Mouse (Mus musculus): Measurements from ENCODE around the gene Olfr1261. TPM values are rescaled to one million over a fixed set of nuclear protein-coding genes. Genes with fewer than 3 reads are reported as not detected.

The Olfr1261 gene
- not detected for polyA plus RNA-seq (2014; fragmentation: Illumina TruSeq; extraction: RNeasy Lipid Tissue Mini Kit (QIAGEN cat#74804); ENCODE audit: low replicate concordance)

DNA sequence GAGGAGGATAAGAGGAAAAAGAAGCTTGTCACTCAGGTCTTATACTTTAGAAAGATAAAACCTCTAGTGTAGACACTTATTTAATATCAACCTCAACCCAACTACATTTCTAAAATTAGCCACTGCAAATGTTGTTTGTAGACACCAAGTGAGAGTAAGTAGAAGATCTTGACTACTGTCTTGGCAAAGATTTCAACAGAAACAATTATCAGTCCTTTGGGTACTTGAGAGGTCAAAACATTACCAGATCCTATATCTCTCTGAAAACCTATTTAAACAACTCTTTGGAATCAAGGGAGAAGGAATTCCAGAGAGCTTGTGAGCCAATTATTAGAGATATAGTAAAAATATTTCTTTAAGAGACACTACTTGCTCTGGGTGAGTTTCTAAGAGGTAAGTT lies at the start of gene Olfr1261:
TSS of gene Olfr1261 (plus strand) at position 301 of the 400 bp plus-strand sequence.

DNA sequence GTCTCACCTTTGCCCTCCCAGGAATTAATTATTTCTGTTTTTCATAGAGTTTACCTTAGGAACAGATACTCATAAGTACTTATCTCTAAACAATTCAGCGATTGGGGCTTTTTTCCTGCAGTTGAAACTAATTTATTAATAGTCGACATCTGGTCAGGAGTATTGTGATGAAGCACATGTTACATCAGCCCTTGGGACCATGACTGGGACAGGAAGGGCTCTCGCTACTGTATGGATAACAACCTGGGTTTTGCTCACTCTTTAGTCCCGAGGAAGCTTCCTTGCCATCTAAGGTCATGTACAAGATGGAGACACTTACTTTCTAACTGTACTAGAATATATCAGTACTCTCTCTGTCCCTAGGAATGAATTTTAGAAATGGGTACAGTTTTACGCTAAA lies 42.5 kb upstream of the Olfr1261 start, which contains the start of gene Olfr1259:
TSS of gene Olfr1259 (minus strand) at position 101 of the 400 bp plus-strand sequence.

DNA sequence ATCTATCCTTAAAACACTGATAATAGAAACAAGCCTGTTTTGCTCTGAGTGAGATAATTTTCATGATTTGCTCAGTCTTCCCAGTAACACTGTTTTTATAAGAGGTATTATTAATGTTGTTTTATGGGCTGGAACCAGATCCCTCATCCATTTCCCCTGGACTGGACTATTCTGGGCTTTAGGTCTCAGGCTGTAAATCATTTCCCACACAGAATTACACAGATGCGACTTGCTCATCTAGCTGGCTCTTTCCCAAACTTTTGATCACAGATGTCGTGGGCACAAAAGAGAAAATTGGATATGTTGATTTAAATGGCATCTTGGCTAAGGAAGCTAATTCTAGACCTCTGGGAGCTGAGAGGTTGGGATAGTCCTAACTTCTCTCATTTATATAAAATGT lies 16.8 kb upstream of the Olfr1261 start, which contains the start of gene Olfr1260:
TSS of gene Olfr1260 (plus strand) at position 157 of the 400 bp plus-strand sequence.

GRCm38 (mm10) chr2:89999845-90000244 lies 8.8 kb downstream of the Olfr1261 start, which contains the start of gene Olfr1262:
TSS of gene Olfr1262 (plus strand) at chr2:90000145.

DNA sequence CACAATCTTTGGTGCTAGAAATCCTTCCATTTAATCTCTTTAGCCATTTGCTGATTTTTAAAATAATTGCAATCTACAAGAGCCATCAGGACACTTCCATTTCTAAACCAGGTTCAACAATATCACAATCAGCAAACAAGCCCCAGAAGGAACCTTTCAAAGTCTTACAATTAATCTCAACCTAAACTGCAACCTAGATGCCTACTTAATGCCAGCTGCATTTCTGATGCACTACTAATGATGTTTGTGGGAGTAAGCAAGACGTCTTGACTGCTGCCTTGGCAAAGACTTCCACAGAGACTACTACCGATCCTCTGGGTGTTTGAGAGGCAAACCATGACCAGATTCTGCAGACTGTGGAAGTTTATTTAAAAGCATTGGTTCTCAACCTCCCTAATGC lies 20.8 kb downstream of the Olfr1261 start, which contains the start of gene Olfr1263:
TSS of gene Olfr1263 (plus strand) at position 301 of the 400 bp plus-strand sequence.

DNA sequence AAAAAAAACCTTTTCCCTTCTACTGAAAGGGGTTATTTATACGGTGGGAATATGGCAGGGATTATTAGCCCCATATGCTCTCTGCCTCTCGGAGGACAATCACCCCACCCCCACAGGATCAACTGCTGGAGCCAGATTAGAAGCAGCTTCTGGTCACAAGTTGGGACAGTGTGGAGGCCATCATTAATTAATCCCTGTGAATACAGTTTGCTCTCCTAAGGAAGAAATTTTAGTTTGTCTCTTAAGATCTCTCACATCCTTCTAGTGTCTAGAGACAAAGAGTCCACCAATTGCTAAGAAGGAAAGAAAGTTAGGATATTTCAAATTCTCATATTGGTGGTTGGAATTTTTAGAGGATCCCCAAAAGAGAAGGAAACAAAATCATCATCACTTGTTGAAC lies 34.5 kb downstream of the Olfr1261 start, which contains the start of gene Olfr1264:
TSS of gene Olfr1264 (minus strand) at position 101 of the 400 bp plus-strand sequence.

DNA sequence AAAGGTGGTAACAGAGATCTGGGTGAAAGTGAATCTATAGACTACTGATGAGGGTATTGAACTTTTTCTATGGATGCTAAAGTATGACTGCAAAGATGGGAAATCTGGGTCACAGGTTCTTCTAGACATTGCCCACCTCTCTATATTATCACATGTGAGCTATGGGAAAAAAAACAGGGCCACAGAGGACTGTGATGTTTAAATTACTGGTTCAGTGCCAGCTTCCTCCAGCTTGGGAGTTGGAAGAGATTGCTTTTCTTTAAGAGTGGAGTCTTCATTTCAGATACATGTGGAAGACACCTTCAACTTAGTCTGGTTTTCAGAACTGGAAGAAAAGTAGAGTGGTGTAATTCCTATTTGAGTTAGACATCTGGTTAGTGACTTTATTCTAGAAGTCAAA lies 44.0 kb downstream of the Olfr1261 start, which contains the start of gene Olfr1265:
TSS of gene Olfr1265 (plus strand) at position 301 of the 400 bp plus-strand sequence.

Other genes with a start within 250 kb of the Olfr1261 start
- not detected for gene Olfr1253, start 234.1 kb upstream of the Olfr1261 start, polyA plus RNA-seq (2014; fragmentation: Illumina TruSeq; extraction: RNeasy Lipid Tissue Mini Kit (QIAGEN cat#74804); ENCODE audit: low replicate concordance)
- gene Olfr1254, start 197.6 kb upstream of the Olfr1261 start, polyA plus RNA-seq (2014; fragmentation: Illumina TruSeq; extraction: RNeasy Lipid Tissue Mini Kit (QIAGEN cat#74804); ENCODE audit: low replicate concordance) = not detected
- gene Olfr1255, start 179.2 kb upstream of the Olfr1261 start, polyA plus RNA-seq (2014; fragmentation: Illumina TruSeq; extraction: RNeasy Lipid Tissue Mini Kit (QIAGEN cat#74804); ENCODE audit: low replicate concordance) = not detected
- not detected for gene Olfr1256, start 149.7 kb upstream of the Olfr1261 start, polyA plus RNA-seq (2014; fragmentation: Illumina TruSeq; extraction: RNeasy Lipid Tissue Mini Kit (QIAGEN cat#74804); ENCODE audit: low replicate concordance)
- not detected for gene Olfr48, start 143.0 kb upstream of the Olfr1261 start, polyA plus RNA-seq (2014; fragmentation: Illumina TruSeq; extraction: RNeasy Lipid Tissue Mini Kit (QIAGEN cat#74804); ENCODE audit: low replicate concordance)
- gene Olfr1257, start 112.8 kb upstream of the Olfr1261 start, polyA plus RNA-seq (2014; fragmentation: Illumina TruSeq; extraction: RNeasy Lipid Tissue Mini Kit (QIAGEN cat#74804); ENCODE audit: low replicate concordance) = not detected
- gene Olfr1258, start 63.9 kb upstream of the Olfr1261 start, polyA plus RNA-seq (2014; fragmentation: Illumina TruSeq; extraction: RNeasy Lipid Tissue Mini Kit (QIAGEN cat#74804); ENCODE audit: low replicate concordance) = not detected
- not detected for gene Olfr1259, start 42.6 kb upstream of the Olfr1261 start, polyA plus RNA-seq (2014; fragmentation: Illumina TruSeq; extraction: RNeasy Lipid Tissue Mini Kit (QIAGEN cat#74804); ENCODE audit: low replicate concordance)
- not detected for gene Olfr1260, start 16.9 kb upstream of the Olfr1261 start, polyA plus RNA-seq (2014; fragmentation: Illumina TruSeq; extraction: RNeasy Lipid Tissue Mini Kit (QIAGEN cat#74804); ENCODE audit: low replicate concordance)
- not detected for gene Olfr1262, start 8.9 kb downstream of the Olfr1261 start, polyA plus RNA-seq (2014; fragmentation: Illumina TruSeq; extraction: RNeasy Lipid Tissue Mini Kit (QIAGEN cat#74804); ENCODE audit: low replicate concordance)
- not detected for gene Olfr1263, start 20.9 kb downstream of the Olfr1261 start, polyA plus RNA-seq (2014; fragmentation: Illumina TruSeq; extraction: RNeasy Lipid Tissue Mini Kit (QIAGEN cat#74804); ENCODE audit: low replicate concordance)
- not detected for gene Olfr1264, start 34.4 kb downstream of the Olfr1261 start, polyA plus RNA-seq (2014; fragmentation: Illumina TruSeq; extraction: RNeasy Lipid Tissue Mini Kit (QIAGEN cat#74804); ENCODE audit: low replicate concordance)
- gene Olfr1265, start 44.1 kb downstream of the Olfr1261 start, polyA plus RNA-seq (2014; fragmentation: Illumina TruSeq; extraction: RNeasy Lipid Tissue Mini Kit (QIAGEN cat#74804); ENCODE audit: low replicate concordance) = not detected
- not detected for gene Olfr140, start 72.4 kb downstream of the Olfr1261 start, polyA plus RNA-seq (2014; fragmentation: Illumina TruSeq; extraction: RNeasy Lipid Tissue Mini Kit (QIAGEN cat#74804); ENCODE audit: low replicate concordance)
- gene Olfr1269, start 130.2 kb downstream of the Olfr1261 start, polyA plus RNA-seq (2014; fragmentation: Illumina TruSeq; extraction: RNeasy Lipid Tissue Mini Kit (QIAGEN cat#74804); ENCODE audit: low replicate concordance) = not detected
- not detected for gene Olfr32, start 151.1 kb downstream of the Olfr1261 start, polyA plus RNA-seq (2014; fragmentation: Illumina TruSeq; extraction: RNeasy Lipid Tissue Mini Kit (QIAGEN cat#74804); ENCODE audit: low replicate concordance)
- not detected for gene Olfr1270, start 161.9 kb downstream of the Olfr1261 start, polyA plus RNA-seq (2014; fragmentation: Illumina TruSeq; extraction: RNeasy Lipid Tissue Mini Kit (QIAGEN cat#74804); ENCODE audit: low replicate concordance)
- gene Olfr1506, start 233.3 kb downstream of the Olfr1261 start, polyA plus RNA-seq (2014; fragmentation: Illumina TruSeq; extraction: RNeasy Lipid Tissue Mini Kit (QIAGEN cat#74804); ENCODE audit: low replicate concordance) = not detected

Measured in small intestine, adult 10 weeks (tissue).